30 mouse cellular contexts compared by ENCODE assay signal in the genomic region with DNA sequence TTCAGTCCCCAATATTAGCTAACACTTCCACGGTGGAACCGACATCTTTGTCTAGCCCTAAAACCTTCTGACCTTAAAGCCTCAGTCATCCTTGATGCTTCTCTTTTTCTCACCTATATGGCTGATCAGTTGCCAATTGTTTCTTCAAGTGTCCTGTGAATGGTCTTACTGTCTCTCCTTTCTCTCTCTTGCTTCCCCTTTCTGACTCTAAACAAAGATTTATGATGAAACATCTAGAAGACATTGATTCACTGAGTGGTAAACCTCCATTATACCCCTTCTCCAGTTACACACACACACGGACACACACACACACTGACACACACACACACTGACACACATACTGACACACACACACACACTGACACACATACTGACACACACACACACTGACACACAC. TPM values are rescaled to one million over a fixed set of nuclear protein-coding genes. Genes with fewer than 3 reads are reported as not detected.
DNase-seq lines count a peak whose midpoint lies in the region; ATAC-seq and TF ChIP-seq lines count a peak whose summit lies in the region.
"Had no signal": no experiment of that assay in that cellular context is flagged by ENCODE, and none has a peak within 500 bp of the region (broad histone marks: within the 10 kb centered on the region; RNA-seq: fewer than 3 reads in every experiment).

No protein-coding gene starts in this region.

- peak; percentile 2 for DNase-seq in ES-E14 (ENCODE audit: low read depth, low spot score)
- no peak for DNase-seq in ovary, adult 18-20 months (ENCODE audit: low spot score)
- no peak for DNase-seq in midbrain, embryonic 10.5 days (ENCODE audit: low spot score)
- DNase-seq: adrenal gland, postnatal 10 days; adrenal gland, postnatal 36 days; B cell, adult 2 months; cerebellum, adult 11 months; cerebellum, adult 2 months; cerebellum, adult 9-11 months; cerebellum, postnatal 25 days; forebrain, postnatal 0 days; gastrocnemius, adult 2 months; gastrocnemius, postnatal 14 days; heart, adult 2 months had no signal

- no peaks in the 10 kb centered on the region for H3K9me3 ChIP-seq in ES-E14 (ENCODE audit: control insufficient read depth, insufficient read depth, low read depth, low read length)
- H3K9me3 ChIP-seq in midbrain, embryonic 10.5 days (replicated peaks) = no peaks in the 10 kb centered on the region
- H3K9me3 ChIP-seq: embryonic facial prominence, embryonic 12.5 days; embryonic facial prominence, embryonic 15.5 days; heart, embryonic 10.5 days; heart, embryonic 13.5 days; hindbrain, embryonic 12.5 days; hindbrain, embryonic 15.5 days; intestine, embryonic 15.5 days had no signal

- H3K36me3 ChIP-seq in ES-E14 (ENCODE audit: control insufficient read depth, insufficient read depth, low read length, poor library complexity, severe bottlenecking) = no peaks in the 10 kb centered on the region
- H3K36me3 ChIP-seq in midbrain, embryonic 10.5 days = no peaks in the 10 kb centered on the region
- H3K36me3 ChIP-seq: embryonic facial prominence, embryonic 12.5 days; embryonic facial prominence, embryonic 15.5 days; heart, embryonic 10.5 days; heart, embryonic 13.5 days; hindbrain, embryonic 12.5 days; hindbrain, embryonic 15.5 days; intestine, embryonic 15.5 days had no signal

- H3K27ac ChIP-seq in ES-E14 (ENCODE audit: insufficient read depth, low read depth, low read length, poor library complexity, severe bottlenecking) = no peak overlapping the region
- H3K27ac ChIP-seq in midbrain, embryonic 10.5 days (replicated peaks) = no peak overlapping the region
- H3K27ac ChIP-seq: gastrocnemius, adult 2 months; heart, adult 2 months; heart, embryonic 10.5 days; heart, embryonic 13.5 days; hindbrain, embryonic 12.5 days; hindbrain, embryonic 15.5 days; intestine, embryonic 15.5 days had no signal

- 85% methylated on average over 3 of the region's 3 CpGs for WGBS in midbrain, embryonic 10.5 days

- no peaks in the 10 kb centered on the region for H3K4me1 ChIP-seq in ES-E14 (ENCODE audit: control insufficient read depth in 2 of 2, insufficient read depth in 2 of 2, low read length in 2 of 2, poor library complexity in 1 of 2)
- peaks cover 8% of the 10 kb centered on the region; the same call in 1 of the 2 replicates for H3K4me1 ChIP-seq in midbrain, embryonic 10.5 days
- H3K4me1 ChIP-seq: hindbrain, embryonic 12.5 days; hindbrain, embryonic 15.5 days; intestine, embryonic 15.5 days had no signal

- peak; percentile 71 for ATAC-seq in granulocyte monocyte progenitor cell, adult 5-6 weeks (replicated peaks; ENCODE audit: poor library complexity, severe bottlenecking)
- peak; percentile 40 for ATAC-seq in monocyte, adult 5-6 weeks (replicated peaks; ENCODE audit: insufficient number of reproducible peaks, low FRiP score, low TSS enrichment, poor library complexity, severe bottlenecking)
- ATAC-seq in cerebellum, adult (ENCODE audit: insufficient number of reproducible peaks, low FRiP score, low TSS enrichment) = no peak
- ATAC-seq: forebrain, embryonic 14.5 days; forebrain, postnatal 0 days; intestine, embryonic 15.5 days had no signal

- H3K4me3 ChIP-seq in ES-E14 (ENCODE audit: insufficient read depth in 1 of 2, low read depth in 1 of 2, low read length in 2 of 2, poor library complexity in 1 of 2, severe bottlenecking in 1 of 2) = no peak overlapping the region
- no peak overlapping the region for H3K4me3 ChIP-seq in midbrain, embryonic 10.5 days
- H3K4me3 ChIP-seq: embryonic facial prominence, embryonic 12.5 days; embryonic facial prominence, embryonic 15.5 days; gastrocnemius, adult 2 months; heart, adult 2 months; heart, embryonic 10.5 days; heart, embryonic 13.5 days; hindbrain, embryonic 12.5 days; hindbrain, embryonic 15.5 days; intestine, embryonic 15.5 days had no signal

- no peak overlapping the region for H3K9ac ChIP-seq in ES-E14 (ENCODE audit: insufficient read depth, low read depth, low read length, poor library complexity, severe bottlenecking)
- H3K9ac ChIP-seq: embryonic facial prominence, embryonic 12.5 days; embryonic facial prominence, embryonic 15.5 days; forebrain, postnatal 0 days; heart, embryonic 13.5 days; hindbrain, embryonic 12.5 days; hindbrain, embryonic 15.5 days; intestine, embryonic 15.5 days had no signal

- peaks cover 7% of the 10 kb centered on the region; the same call in 1 of the 2 replicates for H3K27me3 ChIP-seq in midbrain, embryonic 10.5 days (ENCODE audit: low read depth, poor library complexity, severe bottlenecking)
- H3K27me3 ChIP-seq: CH12.LX; embryonic facial prominence, embryonic 12.5 days; embryonic facial prominence, embryonic 15.5 days; hindbrain, embryonic 12.5 days; hindbrain, embryonic 15.5 days; intestine, embryonic 15.5 days had no signal

- in situ Hi-C loops in ES-E14 (cut with MboI; ENCODE audit: low sequenced_read_pairs in 2 of 2, unreplicated experiment in 2 of 2) = no loop called here

TF ChIP-seq in ES-E14, 5 proteins besides CTCF, POLR2A, EP300 and RAD21:
- TF ChIP-seq CHD2 (IDR thresholded peaks at IDR 0.05; ENCODE audit: low read depth, low read length) (no peak), ZNF384 (IDR thresholded peaks at IDR 0.05; ENCODE audit: low read depth, low read length) (no peak), HCFC1 (IDR thresholded peaks at IDR 0.05; ENCODE audit: borderline replicate concordance, insufficient read depth, low read length) (no peak), MAFK (IDR thresholded peaks at IDR 0.05; ENCODE audit: insufficient read depth, low read depth, low read length) (no peak), ZC3H11A (IDR thresholded peaks at IDR 0.05; ENCODE audit: borderline replicate concordance, low read depth, low read length) (no peak)

RNA-seq across cellular contexts. Expression of gene Pdcd1lg2, which starts 3.8 kb away (rescaled TPM):
- not detected in 2 replicates for total RNA-seq in ES-E14 (2012; rRNA removed)
- total RNA-seq in granulocyte monocyte progenitor cell, adult 5-6 weeks (2014; fragmentation: Nextera tagmentation) = not detected in 2 replicates
- total RNA-seq in granulocyte monocyte progenitor cell, adult 5-6 weeks (2017) = not detected in 2 replicates
- total RNA-seq in monocyte, adult 5-6 weeks (2017) = 3.8 to 7.9 TPM (median 6.5 TPM) in 3 replicates
- not detected in 2 replicates for polyA plus RNA-seq in midbrain, embryonic 10.5 days (2016; fragmentation: Nextera tagmentation; extraction: Ambion mirVana)
- total RNA-seq: adrenal gland, adult 18-20 months; adrenal gland, postnatal 10 days; adrenal gland, postnatal 36 days; gastrocnemius, adult 2 months; gastrocnemius, postnatal 14 days; heart, adult 2 months; heart, postnatal 25 days had no signal
- polyA plus RNA-seq: cerebellum, adult 2 months; embryonic facial prominence, embryonic 15.5 days; forebrain, embryonic 11.5 days; forebrain, embryonic 14.5 days; forebrain, postnatal 0 days; gonadal fat pad, adult 2 months; heart, embryonic 10.5 days; heart, embryonic 13.5 days; hindbrain, embryonic 12.5 days; hindbrain, embryonic 15.5 days; intestine, embryonic 15.5 days had no signal

RNA-seq across cellular contexts. Expression of gene Cd274, which starts 47.3 kb away (rescaled TPM):
- total RNA-seq in ES-E14 (2012; rRNA removed) = 0.58 and 0.62 TPM in 2 replicates
- 4.9 and 9.2 TPM in 2 replicates for total RNA-seq in granulocyte monocyte progenitor cell, adult 5-6 weeks (2014; fragmentation: Nextera tagmentation)
- total RNA-seq in granulocyte monocyte progenitor cell, adult 5-6 weeks (2017) = 5.3 TPM in 2 replicates
- total RNA-seq in monocyte, adult 5-6 weeks (2017) = 80.1 to 92.8 TPM (median 86.9 TPM) in 3 replicates
- 0.29 and 0.38 TPM in 2 replicates for polyA plus RNA-seq in midbrain, embryonic 10.5 days (2016; fragmentation: Nextera tagmentation; extraction: Ambion mirVana)

RNA-seq across cellular contexts. Expression of gene Plgrkt, which starts 47.3 kb away (rescaled TPM):
- 13.6 and 15.7 TPM in 2 replicates for total RNA-seq in ES-E14 (2012; rRNA removed)
- total RNA-seq in granulocyte monocyte progenitor cell, adult 5-6 weeks (2014; fragmentation: Nextera tagmentation) = 90.3 and 93.3 TPM in 2 replicates
- total RNA-seq in granulocyte monocyte progenitor cell, adult 5-6 weeks (2017) = 49.2 and 53.6 TPM in 2 replicates
- 110 to 162 TPM (median 162 TPM) in 3 replicates for total RNA-seq in monocyte, adult 5-6 weeks (2017)
- 40.4 and 43.8 TPM in 2 replicates for polyA plus RNA-seq in midbrain, embryonic 10.5 days (2016; fragmentation: Nextera tagmentation; extraction: Ambion mirVana)
